Mouse (Mus musculus) cerebellum, adult 2 months (tissue): ENCODE data around the gene A930018P22Rik.
"Not testable (repeated sequence)": the region's sequence is repeated elsewhere in the genome, so short reads cannot be mapped to it uniquely, and the experiment has no call there.

ENCODE experiments used
- CTCF ChIP-seq: fragments of 200-500 bp; IDR thresholded peaks from 2 replicates; pipeline ENCODE4 v1.5.1; 2011; ENCODE audit warnings: low read depth, mild to moderate bottlenecking, control low read depth, low read length, moderate library complexity, borderline replicate concordance; ENCODE audit not compliant: insufficient read depth
- POLR2A ChIP-seq: fragments of 200-500 bp; IDR thresholded peaks from 2 replicates; pipeline ENCODE4 v1.6.1; 2011; ENCODE audit warnings: low read length, control low read depth, borderline replicate concordance; ENCODE audit not compliant: insufficient read depth

- not testable (repeated sequence) for TF ChIP-seq CTCF, POLR2A
Observed at GRCm38 (mm10) chr2:104111170-104111797, 11.3 kb upstream of the A930018P22Rik start.
